Mouse (Mus musculus) cerebellum, adult 9-11 months (tissue): ENCODE measurements around the gene Ugdh.

Source experiments
- DNase-seq: peaks from one replicate; pipeline ENCODE4 v3.0.0; 2022

Gene Ugdh

GRCm38 (mm10) chr5:65425251-65425650 is 10.5 kb downstream of the Ugdh start:
- no peak for DNase-seq

- no peak for DNase-seq
These were observed 11.5 kb downstream of the Ugdh start for GRCm38 (mm10) chr5:65424215-65424614.

GRCm38 (mm10) chr5:65422803-65423202 is 12.9 kb downstream of the Ugdh start:
- no peak for DNase-seq

- DNase-seq: no peak
These were observed 14.9 kb downstream of the Ugdh start for GRCm38 (mm10) chr5:65420822-65421221.

- no peak for DNase-seq
These were observed 16.6 kb downstream of the Ugdh start for GRCm38 (mm10) chr5:65419136-65419535.

GRCm38 (mm10) chr5:65415653-65416458 is 19.9 kb downstream of the Ugdh start:
- no peak for DNase-seq

GRCm38 (mm10) chr5:65407989-65408388 is 27.8 kb downstream of the Ugdh start:
- DNase-seq: no peak

GRCm38 (mm10) chr5:65401251-65401994 is 34.3 kb downstream of the Ugdh start:
- peak; percentile 81 for DNase-seq

- DNase-seq: no peak
These were observed 41.3 kb downstream of the Ugdh start for GRCm38 (mm10) chr5:65394425-65394824.

GRCm38 (mm10) chr5:65391753-65392152 is 44.0 kb downstream of the Ugdh start:
- DNase-seq: no peak

GRCm38 (mm10) chr5:65390648-65391644 is 44.8 kb downstream of the Ugdh start, which contains the start of the genes Rpl9 and Lias:
TSS of gene Rpl9 (minus strand) at chr5:65391444.
TSS of gene Lias (plus strand) at chr5:65391497.
- peak; percentile 98 for DNase-seq

- no peak for DNase-seq
These were observed 48.5 kb downstream of the Ugdh start for GRCm38 (mm10) chr5:65387008-65387867.

GRCm38 (mm10) chr5:65385704-65386103 is 50.0 kb downstream of the Ugdh start:
- no peak for DNase-seq

GRCm38 (mm10) chr5:65374746-65375145 is 61.0 kb downstream of the Ugdh start:
- no peak for DNase-seq

GRCm38 (mm10) chr5:65371551-65371950 is 64.2 kb downstream of the Ugdh start:
- no peak for DNase-seq

GRCm38 (mm10) chr5:65367837-65368236 is 67.9 kb downstream of the Ugdh start:
- no peak for DNase-seq
